Mouse (Mus musculus) limb, embryonic 11.5 days (tissue): Measurements from ENCODE around the gene Odf3b. TPM values are rescaled to one million over a fixed set of nuclear protein-coding genes. Genes with fewer than 3 reads are reported as not detected.

Experiments
- ATAC-seq: fragments of 200-750 bp; cut with Nextera tagmentation; 2 replicates; pipeline ENCODE4 v1.8.0; 2017; ENCODE audit warnings: low read depth; ENCODE audit not compliant: insufficient number of reproducible peaks, low FRiP score, low TSS enrichment
- DNase-seq: peaks from one replicate; pipeline ENCODE4 v3.0.0-alpha.2; 2015; ENCODE audit warnings: low spot score
- H3K27ac ChIP-seq: fragments of 300-500 bp; sonication (generic); replicated peaks from 2 replicates; pipeline ENCODE4 v1.5.1; 2014; ENCODE audit warnings: low read depth, mild to moderate bottlenecking, low read length
- H3K27me3 ChIP-seq: fragments of 300-500 bp; sonication (generic); 2 replicates; pipeline ENCODE4 v1.6.1; 2014; ENCODE audit warnings: mild to moderate bottlenecking, low read length, mixed read lengths; ENCODE audit not compliant: control insufficient read depth, insufficient read depth
- H3K36me3 ChIP-seq: fragments of 300-500 bp; sonication (generic); 2 replicates; pipeline ENCODE4 v1.6.1; 2014; ENCODE audit warnings: mild to moderate bottlenecking, low read length, moderate library complexity, mixed read lengths; ENCODE audit not compliant: control insufficient read depth, insufficient read depth
- H3K4me1 ChIP-seq: fragments of 300-500 bp; sonication (generic); 2 replicates; pipeline ENCODE4 v1.6.1; 2014; ENCODE audit warnings: low read length, mixed read lengths; ENCODE audit not compliant: control insufficient read depth, insufficient read depth
- H3K4me2 ChIP-seq: fragments of 300-500 bp; sonication (generic); 2 replicates; pipeline ENCODE4 v1.6.1; 2014; ENCODE audit warnings: low read depth, mild to moderate bottlenecking, moderate library complexity; ENCODE audit not compliant: severe bottlenecking
- H3K4me3 ChIP-seq: fragments of 300-500 bp; sonication (generic); 2 replicates; pipeline ENCODE4 v1.5.1; 2014; ENCODE audit warnings: low read depth, low read length
- H3K9ac ChIP-seq: fragments of 300-500 bp; sonication (generic); 2 replicates; pipeline ENCODE4 v1.6.1; 2014; ENCODE audit warnings: mild to moderate bottlenecking, low read length
- H3K9me3 ChIP-seq: fragments of 300-500 bp; sonication (generic); 2 replicates; pipeline ENCODE4 v1.6.1; 2016; ENCODE audit warnings: low read length; ENCODE audit not compliant: control insufficient read depth
- WGBS: fragments of 180-500 bp; shearing (Covaris S2); extraction: QIAGEN DNeasy Blood & Tissue Kit; methylation state at CpG from one replicate; pipeline ENCODE4 v1.1.7; 2014; 5-methylcytosine and 5-hydroxymethylcytosine counted together
- polyA plus RNA-seq: library from polyadenylated mRNA; unstranded; fragments of >200 nt; fragmentation: Nextera tagmentation; extraction: Ambion mirVana; gene quantifications from 2 replicates; pipeline ENCODE4 v1.2.1, GENCODE M21; 2014

Gene Odf3b
- polyA plus RNA-seq, 1 experiment from 2014 or later, result not detected

DNA sequence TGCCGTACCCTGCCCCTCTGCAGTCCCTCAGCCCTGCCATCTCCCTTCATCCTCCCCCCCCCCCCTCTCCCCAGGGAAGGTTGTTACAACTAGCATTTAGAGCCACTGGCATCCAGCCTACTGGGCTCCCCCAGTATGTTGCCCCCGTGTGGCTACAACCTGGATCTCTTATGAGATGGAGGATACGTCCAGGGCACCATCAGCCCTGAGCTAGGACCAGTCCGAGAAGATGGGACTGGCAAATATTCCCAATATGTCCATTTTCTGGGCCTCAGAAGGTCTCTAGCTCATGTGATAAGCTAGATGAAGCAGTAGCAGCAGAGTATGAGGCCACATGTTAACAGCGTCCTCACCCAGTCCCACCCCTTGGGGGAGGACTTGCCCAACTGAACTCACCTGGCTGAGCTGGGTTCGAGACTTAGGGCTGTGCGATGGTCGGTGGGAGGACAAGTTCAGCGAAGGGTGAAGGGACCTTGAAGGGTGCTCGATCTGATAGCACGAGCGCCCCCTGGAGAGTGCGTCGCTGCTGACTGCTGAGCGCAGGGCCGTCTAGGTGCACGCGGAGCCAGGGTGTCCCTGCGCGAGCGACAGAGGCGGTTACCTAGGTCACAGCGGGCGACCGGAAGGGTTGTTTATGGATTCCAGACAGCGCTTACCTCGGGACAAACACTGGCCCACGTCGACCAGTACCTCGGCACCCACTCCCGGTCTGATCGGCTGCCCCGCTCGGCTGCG lies 5.9 kb downstream of the Odf3b start:
- H3K9me3 ChIP-seq, result no peaks in the 10 kb centered on the region
- peak overlapping the region; percentile 84 for H3K4me2 ChIP-seq
- peaks cover 28% of the 10 kb centered on the region for H3K36me3 ChIP-seq
- ATAC-seq (peak; percentile 71), DNase-seq (peak; percentile 85)
- H3K4me3 ChIP-seq, result peak overlapping the region; percentile 57
- WGBS, result 1% methylated on average over 35 of the region's 35 CpGs
- H3K27me3 ChIP-seq, result peaks cover 22% of the 10 kb centered on the region
- peak overlapping the region; percentile 66 for H3K9ac ChIP-seq
- H3K27ac ChIP-seq, result peak overlapping the region; percentile 91
- peaks cover 15% of the 10 kb centered on the region for H3K4me1 ChIP-seq

DNA sequence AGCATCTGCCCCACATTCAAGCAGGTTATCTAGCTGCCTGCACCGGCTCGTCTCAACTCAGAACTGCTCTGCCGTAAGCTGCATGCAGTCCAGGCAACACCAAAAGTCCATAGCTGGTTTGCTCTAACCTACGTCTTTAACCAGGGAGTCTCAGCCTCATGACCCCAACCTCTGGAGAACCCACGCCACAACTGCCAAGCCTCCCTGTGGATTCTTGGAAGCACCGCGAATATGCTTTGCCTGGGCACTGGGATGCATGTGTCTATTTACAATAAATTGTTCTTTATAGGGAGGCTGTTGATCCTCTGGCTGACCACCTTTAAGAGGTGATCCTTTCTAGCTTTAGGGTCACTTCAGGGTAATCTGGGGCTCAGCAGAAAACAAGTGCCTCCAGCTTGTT lies 6.5 kb downstream of the Odf3b start:
- WGBS, result 81% methylated on average over 7 of the region's 7 CpGs
- H3K27me3 ChIP-seq, result peaks cover 16% of the 10 kb centered on the region
- H3K4me1 ChIP-seq, result peaks cover 14% of the 10 kb centered on the region
- H3K9me3 ChIP-seq, result no peaks in the 10 kb centered on the region
- no peak overlapping the region for H3K9ac ChIP-seq
- no peak overlapping the region for H3K27ac ChIP-seq
- H3K36me3 ChIP-seq, result peaks cover 35% of the 10 kb centered on the region
- H3K4me2 ChIP-seq, result peak overlapping the region; percentile 84; the same call in 1 of the 2 replicates
- ATAC-seq (no peak), DNase-seq (no peak)
- H3K4me3 ChIP-seq, result no peak overlapping the region

DNA sequence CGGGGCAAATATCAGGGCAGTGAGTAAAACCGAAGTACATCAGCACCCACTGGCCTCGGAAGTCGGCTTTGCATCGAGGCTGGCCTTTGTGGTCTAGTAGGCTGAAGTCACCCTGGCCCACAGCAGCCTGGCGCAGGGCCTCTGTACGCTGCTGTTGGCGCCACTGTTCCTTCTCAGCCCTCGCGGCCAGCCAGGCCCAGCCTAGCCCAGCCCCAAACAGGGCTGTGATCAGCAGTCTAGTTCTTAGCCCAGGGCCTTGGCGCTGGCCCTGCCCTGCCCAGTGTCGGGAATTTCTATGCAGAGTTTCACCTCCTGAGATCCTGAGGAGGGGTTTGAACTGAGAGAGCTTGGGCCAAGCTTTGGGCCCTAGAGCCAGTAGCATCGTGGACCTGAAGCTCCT lies 7.0 kb downstream of the Odf3b start:
- peaks cover 35% of the 10 kb centered on the region for H3K36me3 ChIP-seq
- no peak overlapping the region for H3K9ac ChIP-seq
- no peak overlapping the region for H3K4me2 ChIP-seq
- H3K4me3 ChIP-seq, result no peak overlapping the region
- no peaks in the 10 kb centered on the region for H3K9me3 ChIP-seq
- DNase-seq (no peak), ATAC-seq (no peak)
- peaks cover 11% of the 10 kb centered on the region for H3K27me3 ChIP-seq
- H3K4me1 ChIP-seq, result peaks cover 10% of the 10 kb centered on the region
- H3K27ac ChIP-seq, result no peak overlapping the region
- WGBS, result 91% methylated on average over 13 of the region's 13 CpGs

DNA sequence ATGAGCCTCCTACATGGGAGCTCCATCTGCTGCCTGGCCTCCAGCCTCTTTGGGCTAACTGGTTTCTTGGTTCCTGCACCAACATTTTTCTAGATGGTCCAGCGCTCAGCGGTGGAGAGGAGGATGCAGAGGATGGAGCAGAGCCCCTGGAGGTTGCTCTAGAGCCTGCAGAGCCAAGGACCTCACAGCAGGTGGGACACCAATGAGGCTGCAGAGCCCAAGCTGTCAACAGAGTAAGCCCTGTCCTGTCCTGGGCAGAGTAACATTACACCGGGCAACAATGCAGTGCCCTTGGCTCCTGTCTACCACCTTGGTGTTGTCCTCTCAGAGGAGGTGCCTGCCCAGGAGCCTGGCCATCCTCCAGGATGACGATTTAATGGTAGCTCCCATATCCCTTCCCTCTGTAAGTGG lies 13.9 kb downstream of the Odf3b start:
- H3K36me3 ChIP-seq, result peaks cover 56% of the 10 kb centered on the region
- H3K27me3 ChIP-seq, result no peaks in the 10 kb centered on the region
- no peak for ATAC-seq
- H3K4me2 ChIP-seq, result no peak overlapping the region
- H3K4me1 ChIP-seq, result no peaks in the 10 kb centered on the region
- no peak for DNase-seq
- H3K27ac ChIP-seq, result no peak overlapping the region
- no peak overlapping the region for H3K4me3 ChIP-seq
- no peak overlapping the region for H3K9ac ChIP-seq
- H3K9me3 ChIP-seq, result no peaks in the 10 kb centered on the region
- 93% methylated on average over 4 of the region's 4 CpGs for WGBS

DNA sequence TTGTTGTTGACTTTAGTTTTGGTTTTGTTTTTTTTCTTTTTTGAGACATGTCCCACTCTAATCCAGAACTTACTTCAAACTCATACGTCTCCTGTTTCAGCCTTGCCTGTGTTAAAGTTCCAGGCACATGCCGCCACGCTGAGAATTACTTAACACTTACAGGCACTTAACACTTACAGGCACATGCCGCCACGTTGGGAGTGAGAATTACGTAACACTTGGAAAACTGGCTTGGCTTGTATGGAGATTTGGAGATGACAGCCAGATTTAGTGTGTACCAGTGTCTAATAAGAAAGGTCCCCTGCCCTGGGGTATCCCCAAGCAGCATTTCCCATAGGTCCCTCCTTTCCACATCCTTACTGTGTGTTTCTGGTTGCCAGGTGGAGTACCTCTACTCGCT lies 16.0 kb downstream of the Odf3b start:
- H3K27me3 ChIP-seq, result no peaks in the 10 kb centered on the region
- peaks cover 41% of the 10 kb centered on the region for H3K36me3 ChIP-seq
- DNase-seq, result no peak
- H3K9me3 ChIP-seq, result no peaks in the 10 kb centered on the region
- H3K4me1 ChIP-seq, result no peaks in the 10 kb centered on the region
- no peak for ATAC-seq
- H3K4me2 ChIP-seq, result no peak overlapping the region
- H3K27ac ChIP-seq, result no peak overlapping the region
- H3K9ac ChIP-seq, result no peak overlapping the region
- H3K4me3 ChIP-seq, result no peak overlapping the region
- WGBS, result 90% methylated on average over 7 of the region's 7 CpGs

DNA sequence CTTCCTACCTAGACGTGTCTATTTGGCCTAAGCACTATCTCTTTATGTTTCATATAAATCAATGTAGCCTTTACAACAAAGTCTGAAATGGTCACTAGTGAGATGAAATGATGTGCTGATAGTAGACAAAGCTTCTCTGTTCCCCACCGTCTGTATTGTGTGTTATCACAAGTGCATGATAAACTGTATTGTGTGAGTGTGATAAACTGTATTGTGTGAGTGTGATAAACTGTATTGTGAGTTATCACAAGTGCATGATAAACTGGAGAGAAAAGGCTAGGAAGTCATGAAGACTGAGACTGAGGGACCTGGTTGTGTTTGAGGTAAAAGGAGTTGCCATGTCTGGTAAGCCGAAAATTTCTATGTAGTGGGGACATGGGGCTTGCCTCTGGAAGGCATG lies 20.3 kb downstream of the Odf3b start:
- Histone ChIP-seq H3K4me2 (no peak overlapping the region), H3K27ac (no peak overlapping the region), H3K9me3 (no peaks in the 10 kb centered on the region), H3K4me1 (peaks cover 8% of the 10 kb centered on the region; the same call in 1 of the 2 replicates), H3K36me3 (peaks cover 15% of the 10 kb centered on the region), H3K9ac (no peak overlapping the region), H3K27me3 (no peaks in the 10 kb centered on the region), H3K4me3 (no peak overlapping the region)
- ATAC-seq (no peak), DNase-seq (no peak)
- 89% methylated on average over 3 of the region's 3 CpGs for WGBS

DNA sequence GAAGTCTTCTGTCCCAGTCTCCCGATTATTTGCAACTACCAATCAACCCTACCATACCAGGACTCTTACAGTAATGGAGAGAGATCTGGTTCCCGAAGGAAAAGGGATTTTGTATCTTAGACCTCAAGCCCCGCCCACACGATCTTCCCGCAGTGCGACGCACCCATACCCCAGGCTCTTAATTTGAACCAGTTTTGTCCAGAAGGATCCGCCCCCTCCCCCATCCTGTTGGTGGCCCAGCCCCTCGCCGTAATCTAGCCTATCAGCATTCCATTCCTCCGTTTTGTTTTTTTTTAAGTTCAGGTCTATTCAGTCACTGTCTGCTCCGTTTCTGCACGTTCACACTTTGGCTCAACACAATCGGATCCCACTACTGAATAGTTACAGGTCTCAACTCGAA lies 22.7 kb downstream of the Odf3b start:
- under 1% methylated on average over 15 of the region's 15 CpGs for WGBS
- peaks cover 8% of the 10 kb centered on the region; the same call in 1 of the 2 replicates for H3K4me1 ChIP-seq
- ATAC-seq, result peak; percentile 82
- H3K9ac ChIP-seq, result peak overlapping the region; percentile 81
- peak; percentile 93 for DNase-seq
- peak overlapping the region; percentile 86 for H3K4me3 ChIP-seq
- H3K9me3 ChIP-seq, result no peaks in the 10 kb centered on the region
- H3K36me3 ChIP-seq, result peaks cover 14% of the 10 kb centered on the region
- no peaks in the 10 kb centered on the region for H3K27me3 ChIP-seq
- peak overlapping the region; percentile 54 for H3K4me2 ChIP-seq
- H3K27ac ChIP-seq, result peak overlapping the region; percentile 73; the same call in 1 of the 2 replicates

DNA sequence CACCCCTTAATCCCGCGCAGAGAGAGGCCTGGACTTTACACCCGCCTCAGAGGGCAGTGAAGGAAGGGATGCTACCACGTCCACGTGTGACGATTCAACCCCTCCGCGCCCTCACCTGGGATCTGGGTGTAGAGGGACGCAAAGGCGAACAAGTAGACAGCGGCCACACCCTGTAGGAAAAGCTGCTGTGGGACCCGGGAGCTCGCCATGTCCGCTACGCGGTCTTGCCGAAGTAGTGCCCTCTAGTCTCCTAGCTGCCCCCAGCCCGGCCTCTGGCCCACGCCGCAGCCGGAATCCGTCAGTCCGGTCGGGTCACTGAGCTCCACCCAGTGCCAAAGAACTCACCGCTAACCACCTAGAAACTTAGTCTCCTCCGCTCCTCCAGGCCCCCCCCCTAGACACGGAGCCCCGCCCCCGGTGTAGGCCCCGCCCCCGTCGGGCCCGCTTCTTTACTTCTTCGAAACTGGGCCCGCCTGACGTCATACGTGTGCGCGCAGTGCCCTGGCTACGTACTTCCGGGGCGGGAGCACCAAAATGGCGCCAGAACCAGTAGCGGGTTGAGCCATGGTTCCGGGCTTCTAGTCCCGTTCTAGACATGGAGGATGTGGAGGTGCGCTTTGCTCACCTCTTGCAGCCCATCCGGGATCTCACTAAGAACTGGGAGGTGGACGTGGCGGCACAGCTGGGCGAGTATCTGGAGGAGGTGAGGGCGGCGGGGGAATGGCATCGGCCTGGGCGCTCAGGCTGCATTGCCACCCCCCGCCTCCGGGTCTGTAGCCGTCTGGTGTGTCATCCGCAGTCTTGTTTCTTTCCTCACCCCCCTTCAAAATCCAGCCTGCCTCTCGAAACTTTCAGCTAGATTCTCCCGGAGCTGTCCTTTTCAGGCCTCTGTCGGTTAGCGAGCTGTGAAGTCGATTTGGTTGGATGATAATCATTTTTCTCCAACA lies 23.6 kb downstream of the Odf3b start, which contains the start of the genes Lmf2 and Ncaph2:
Gene Lmf2 (minus strand): TSS at position 419 of the 947 bp plus-strand sequence.
Gene Ncaph2 (plus strand): TSS at position 479 of the 947 bp plus-strand sequence.
- peak within 1 kb of the TSS; percentile 75 for H3K4me2 ChIP-seq
- under 1% methylated on average over 63 of the region's 64 CpGs for WGBS
- H3K27me3 ChIP-seq, result no peaks in the 10 kb centered on the region
- peak within 1 kb of the TSS; percentile 81 for H3K9ac ChIP-seq
- peak; percentile 90 for ATAC-seq
- peak within 1 kb of the TSS; percentile 86 for H3K4me3 ChIP-seq
- no peaks in the 10 kb centered on the region for H3K9me3 ChIP-seq
- peaks cover 14% of the 10 kb centered on the region for H3K36me3 ChIP-seq
- H3K4me1 ChIP-seq, result peaks cover 8% of the 10 kb centered on the region; the same call in 1 of the 2 replicates
- peak; percentile 98 for DNase-seq
- H3K27ac ChIP-seq, result peak within 1 kb of the TSS; percentile 73
